In genomic region chr7:90059249-90059628, GRCm38 (mm10) we compare ENCODE assay signal across 10 mouse cellular contexts.
DNase-seq lines count a peak whose midpoint lies in the region; ATAC-seq lines count a peak whose summit lies in the region.
"Had no signal": no experiment of that assay in that cellular context is flagged by ENCODE, and none has a peak within 500 bp of the region (broad histone marks: within the 10 kb centered on the region; RNA-seq: fewer than 3 reads in every experiment).

No protein-coding gene starts in this region.

- H3K9me3 ChIP-seq in embryonic facial prominence, embryonic 13.5 days, result no peaks in the 10 kb centered on the region
- H3K9me3 ChIP-seq in embryonic facial prominence, embryonic 10.5 days, result no peaks in the 10 kb centered on the region
- H3K9me3 ChIP-seq in lung, embryonic 15.5 days, result no peaks in the 10 kb centered on the region
- no peaks in the 10 kb centered on the region for H3K9me3 ChIP-seq in limb, embryonic 12.5 days

- H3K36me3 ChIP-seq in embryonic facial prominence, embryonic 13.5 days, result no peaks in the 10 kb centered on the region
- no peaks in the 10 kb centered on the region for H3K36me3 ChIP-seq in embryonic facial prominence, embryonic 10.5 days (replicated peaks)
- H3K36me3 ChIP-seq in lung, embryonic 15.5 days, result no peaks in the 10 kb centered on the region
- no peaks in the 10 kb centered on the region for H3K36me3 ChIP-seq in limb, embryonic 12.5 days

- no peak overlapping the region for H3K4me2 ChIP-seq in embryonic facial prominence, embryonic 13.5 days
- H3K4me2 ChIP-seq in lung, embryonic 15.5 days, result no peak overlapping the region
- no peak overlapping the region for H3K4me2 ChIP-seq in limb, embryonic 12.5 days

- WGBS in embryonic facial prominence, embryonic 13.5 days, result 55% methylated on average over 8 of the region's 8 CpGs
- WGBS in embryonic facial prominence, embryonic 10.5 days, result 63% methylated on average over 8 of the region's 8 CpGs
- 43% methylated on average over 8 of the region's 8 CpGs for WGBS in lung, embryonic 15.5 days
- WGBS in limb, embryonic 12.5 days, result 63% methylated on average over 8 of the region's 8 CpGs

- H3K27me3 ChIP-seq in embryonic facial prominence, embryonic 13.5 days, result no peaks in the 10 kb centered on the region
- no peaks in the 10 kb centered on the region for H3K27me3 ChIP-seq in embryonic facial prominence, embryonic 10.5 days (replicated peaks; ENCODE audit: low read depth, poor library complexity, severe bottlenecking)
- H3K27me3 ChIP-seq in lung, embryonic 15.5 days, result no peaks in the 10 kb centered on the region
- H3K27me3 ChIP-seq in limb, embryonic 12.5 days, result no peaks in the 10 kb centered on the region

- peaks cover 22% of the 10 kb centered on the region for H3K4me1 ChIP-seq in embryonic facial prominence, embryonic 13.5 days
- peaks cover 19% of the 10 kb centered on the region for H3K4me1 ChIP-seq in embryonic facial prominence, embryonic 10.5 days
- peaks cover 34% of the 10 kb centered on the region for H3K4me1 ChIP-seq in lung, embryonic 15.5 days
- H3K4me1 ChIP-seq in limb, embryonic 12.5 days (replicated peaks), result peaks cover 18% of the 10 kb centered on the region

- H3K27ac ChIP-seq in embryonic facial prominence, embryonic 13.5 days, result 0 out of 2 replicates have a peak overlapping the region, but pooled peaks have one; percentile 71
- no peak overlapping the region for H3K27ac ChIP-seq in embryonic facial prominence, embryonic 10.5 days (replicated peaks)
- H3K27ac ChIP-seq in lung, embryonic 15.5 days, result peak overlapping the region; percentile 93; the same call in 1 of the 2 replicates
- H3K27ac ChIP-seq in limb, embryonic 12.5 days, result peak overlapping the region; percentile 64; the same call in 1 of the 2 replicates

- no peak for ATAC-seq in embryonic facial prominence, embryonic 13.5 days (ENCODE audit: insufficient number of reproducible peaks, insufficient read depth, low FRiP score, low TSS enrichment, low read depth)
- ATAC-seq in lung, embryonic 15.5 days (ENCODE audit: borderline replicate concordance, extremely low read depth, low FRiP score, low TSS enrichment), result no peak
- no peak for ATAC-seq in limb, embryonic 12.5 days (ENCODE audit: insufficient number of reproducible peaks, insufficient read depth, low FRiP score, low TSS enrichment, low read depth)
- peak; percentile 51; the same call in 1 of the 2 replicates for ATAC-seq in monocyte, adult 5-6 weeks (replicated peaks; ENCODE audit: insufficient number of reproducible peaks, low FRiP score, low TSS enrichment, poor library complexity, severe bottlenecking)

- DNase-seq in embryonic facial prominence, embryonic 10.5 days (ENCODE audit: low spot score), result no peak
- DNase-seq in lung, adult 18-20 months, result no peak
- DNase-seq in layer of hippocampus, postnatal 36 days, result no peak
- no peak for DNase-seq in left cerebral cortex, adult 9 months (ENCODE audit: low spot score in 2 of 2)
- DNase-seq: cerebellum, adult 8-10 months had no signal

- H3K4me3 ChIP-seq in embryonic facial prominence, embryonic 13.5 days, result no peak overlapping the region
- H3K4me3 ChIP-seq in embryonic facial prominence, embryonic 10.5 days, result no peak overlapping the region
- no peak overlapping the region for H3K4me3 ChIP-seq in lung, embryonic 15.5 days
- H3K4me3 ChIP-seq in limb, embryonic 12.5 days (replicated peaks), result no peak overlapping the region
- H3K4me3 ChIP-seq: heart, adult 2 months had no signal

- H3K9ac ChIP-seq in embryonic facial prominence, embryonic 13.5 days, result no peak overlapping the region
- no peak overlapping the region for H3K9ac ChIP-seq in lung, embryonic 15.5 days
- no peak overlapping the region for H3K9ac ChIP-seq in limb, embryonic 12.5 days (replicated peaks)
